Mouse (Mus musculus) right cerebral cortex, postnatal 25 days (tissue): ENCODE data around the gene Csnk1g1.

Experiments
- DNase-seq: peaks from one replicate; pipeline ENCODE4 v3.0.0; 2022

Gene Csnk1g1

GRCm38 (mm10) chr9:65908394-65909300 lies at the start of gene Csnk1g1, which contains the start of gene Trip4:
TSS of gene Csnk1g1 (plus strand) at chr9:65908924.
TSS of gene Trip4 (minus strand) at chr9:65908794.
- DNase-seq, result peak; percentile 94

- no peak for DNase-seq
These were observed 49.1 kb upstream of the Csnk1g1 start for GRCm38 (mm10) chr9:65859656-65860055.

- peak; percentile 85 for DNase-seq
These were observed 24.0 kb upstream of the Csnk1g1 start for GRCm38 (mm10) chr9:65884564-65885315.

GRCm38 (mm10) chr9:65890143-65890628 lies 18.5 kb upstream of the Csnk1g1 start, which contains the start of gene Pclaf:
TSS of gene Pclaf (plus strand) at chr9:65890237.
- DNase-seq, result peak; percentile 36

- DNase-seq, result no peak
These were observed 17.6 kb upstream of the Csnk1g1 start for GRCm38 (mm10) chr9:65891126-65891525.

- DNase-seq, result no peak
These were observed 11.7 kb upstream of the Csnk1g1 start for GRCm38 (mm10) chr9:65896977-65897376.

- DNase-seq, result no peak
These were observed 5.8 kb upstream of the Csnk1g1 start for GRCm38 (mm10) chr9:65902879-65903278.

GRCm38 (mm10) chr9:65903419-65903818 lies 5.3 kb upstream of the Csnk1g1 start:
- no peak for DNase-seq

- DNase-seq, result peak; percentile 55
These were observed 627 bp downstream of the Csnk1g1 start for GRCm38 (mm10) chr9:65909301-65909801.

- DNase-seq, result no peak
These were observed 1.1 kb downstream of the Csnk1g1 start for GRCm38 (mm10) chr9:65909837-65910236.

GRCm38 (mm10) chr9:65913976-65914375 lies 5.3 kb downstream of the Csnk1g1 start:
- no peak for DNase-seq

- DNase-seq, result no peak
These were observed 8.3 kb downstream of the Csnk1g1 start for GRCm38 (mm10) chr9:65917015-65917414.

- DNase-seq, result no peak
These were observed 19.7 kb downstream of the Csnk1g1 start for GRCm38 (mm10) chr9:65928456-65928855.

- no peak for DNase-seq
These were observed 21.1 kb downstream of the Csnk1g1 start for GRCm38 (mm10) chr9:65929826-65930225.

GRCm38 (mm10) chr9:65937566-65937965 lies 28.8 kb downstream of the Csnk1g1 start:
- DNase-seq, result no peak

- DNase-seq, result no peak
These were observed 42.4 kb downstream of the Csnk1g1 start for GRCm38 (mm10) chr9:65951082-65951587.

- no peak for DNase-seq
These were observed 61.3 kb downstream of the Csnk1g1 start for GRCm38 (mm10) chr9:65970009-65970408.

GRCm38 (mm10) chr9:65973206-65973605 lies 64.5 kb downstream of the Csnk1g1 start:
- no peak for DNase-seq

GRCm38 (mm10) chr9:65975886-65976285 lies 67.2 kb downstream of the Csnk1g1 start:
- no peak for DNase-seq

GRCm38 (mm10) chr9:65982841-65983240 lies 74.1 kb downstream of the Csnk1g1 start:
- DNase-seq, result no peak

- no peak for DNase-seq
These were observed 78.3 kb downstream of the Csnk1g1 start for GRCm38 (mm10) chr9:65987021-65987420.

GRCm38 (mm10) chr9:65995603-65996376 lies 87.1 kb downstream of the Csnk1g1 start:
- no peak for DNase-seq
